In genomic region chr9:119320446-119320845, GRCm38 (mm10) we compare ENCODE assay signal across 10 mouse cellular contexts. TPM values are rescaled to one million over a fixed set of nuclear protein-coding genes. Genes with fewer than 3 reads are reported as not detected.
A peak's percentile ranks its signal among the peaks of the same experiment; 100 is the strongest.
DNase-seq lines count a peak whose midpoint lies in the region; ATAC-seq and TF ChIP-seq lines count a peak whose summit lies in the region.
"Had no signal": no experiment of that assay in that cellular context is flagged by ENCODE, and none has a peak within 500 bp of the region (broad histone marks: within the 10 kb centered on the region; RNA-seq: fewer than 3 reads in every experiment).

No protein-coding gene starts in this region.

- no peaks in the 10 kb centered on the region for H3K9me3 ChIP-seq in heart, embryonic 12.5 days (replicated peaks)
- no peaks in the 10 kb centered on the region for H3K9me3 ChIP-seq in ES-E14 (ENCODE audit: control insufficient read depth, insufficient read depth, low read depth, low read length)
- no peaks in the 10 kb centered on the region for H3K9me3 ChIP-seq in hindbrain, embryonic 10.5 days
- H3K9me3 ChIP-seq in liver, postnatal 0 days (ENCODE audit: low read length), result no peaks in the 10 kb centered on the region

- H3K36me3 ChIP-seq in heart, embryonic 12.5 days, result peaks cover 3% of the 10 kb centered on the region; the same call in 1 of the 2 replicates
- no peaks in the 10 kb centered on the region for H3K36me3 ChIP-seq in ES-E14 (ENCODE audit: control insufficient read depth, insufficient read depth, low read length, poor library complexity, severe bottlenecking)
- H3K36me3 ChIP-seq in hindbrain, embryonic 10.5 days, result peaks cover 4% of the 10 kb centered on the region; the same call in 1 of the 2 replicates
- peaks cover 2% of the 10 kb centered on the region; the same call in 1 of the 2 replicates for H3K36me3 ChIP-seq in liver, postnatal 0 days (replicated peaks; ENCODE audit: insufficient read depth, low read length)

- no peak for TF ChIP-seq EP300 in liver, postnatal 0 days (IDR thresholded peaks at IDR 0.05; ENCODE audit: low read depth)

- H3K4me1 ChIP-seq in heart, embryonic 12.5 days (replicated peaks), result peaks cover 19% of the 10 kb centered on the region
- H3K4me1 ChIP-seq in ES-E14 (ENCODE audit: control insufficient read depth in 2 of 2, insufficient read depth in 2 of 2, low read length in 2 of 2, poor library complexity in 1 of 2), result peaks cover 4 to 7% of the 10 kb centered on the region in 2 experiments; a peak in 2 of 4 replicates
- peaks cover 27% of the 10 kb centered on the region for H3K4me1 ChIP-seq in hindbrain, embryonic 10.5 days (replicated peaks)
- H3K4me1 ChIP-seq in liver, postnatal 0 days (ENCODE audit: insufficient read depth), result peaks cover 13% of the 10 kb centered on the region

- TF ChIP-seq CTCF in liver, postnatal 0 days (IDR thresholded peaks at IDR 0.05; ENCODE audit: low read depth), result no peak

- no peak for ATAC-seq in heart, embryonic 12.5 days (ENCODE audit: insufficient number of reproducible peaks, low FRiP score)
- ATAC-seq in liver, postnatal 0 days, result no peak

- H3K27ac ChIP-seq in heart, embryonic 12.5 days (ENCODE audit: poor library complexity, severe bottlenecking), result no peak overlapping the region
- H3K27ac ChIP-seq in ES-E14 (ENCODE audit: insufficient read depth, low read depth, low read length, poor library complexity, severe bottlenecking), result peak overlapping the region; percentile 71
- H3K27ac ChIP-seq in hindbrain, embryonic 10.5 days, result no peak overlapping the region
- no peak overlapping the region for H3K27ac ChIP-seq in liver, postnatal 0 days (ENCODE audit: low read depth)

- WGBS in heart, embryonic 12.5 days, result 80% methylated on average over 7 of the region's 7 CpGs
- 80% methylated on average over 7 of the region's 7 CpGs for WGBS in hindbrain, embryonic 10.5 days
- WGBS in liver, postnatal 0 days (ENCODE audit: insufficient replicate concordance), result 88% methylated on average over 7 of the region's 7 CpGs

- H3K4me3 ChIP-seq in heart, embryonic 12.5 days, result no peak overlapping the region; the same call in 1 of the 2 replicates
- peak overlapping the region; percentile 78 to 90 for H3K4me3 ChIP-seq in ES-E14 (ENCODE audit: insufficient read depth in 1 of 2, low read depth in 1 of 2, low read length in 2 of 2, poor library complexity in 1 of 2, severe bottlenecking in 1 of 2)
- peak overlapping the region; percentile 95 for H3K4me3 ChIP-seq in hindbrain, embryonic 10.5 days
- H3K4me3 ChIP-seq in liver, postnatal 0 days (ENCODE audit: low read depth, low read length), result no peak overlapping the region

- DNase-seq in heart, adult 18-20 months, result no peak
- DNase-seq in ES-E14 (ENCODE audit: low read depth, low spot score), result no peak
- DNase-seq in hindbrain, embryonic 10.5 days (ENCODE audit: low spot score), result no peak
- no peak for DNase-seq in liver, postnatal 0 days
- no peak for DNase-seq in thymus, postnatal 25 days
- no peak for DNase-seq in T-cell, adult 2 months (ENCODE audit: low spot score)
- DNase-seq in lung, postnatal 4 days, result no peak
- DNase-seq: adrenal gland, adult 8-10 months; lung, adult 18-20 months had no signal

- H3K4me2 ChIP-seq in heart, embryonic 12.5 days, result peak overlapping the region; percentile 96
- peak overlapping the region; percentile 97; the same call in 1 of the 2 replicates for H3K4me2 ChIP-seq in liver, postnatal 0 days (ENCODE audit: low read depth, low read length)

- H3K27me3 ChIP-seq in heart, embryonic 12.5 days (replicated peaks), result no peaks in the 10 kb centered on the region
- H3K27me3 ChIP-seq in hindbrain, embryonic 10.5 days (ENCODE audit: insufficient read depth, poor library complexity, severe bottlenecking), result no peaks in the 10 kb centered on the region
- H3K27me3 ChIP-seq in liver, postnatal 0 days (ENCODE audit: insufficient read depth, low read length), result no peaks in the 10 kb centered on the region

- no peak overlapping the region for H3K9ac ChIP-seq in heart, embryonic 12.5 days
- peak overlapping the region; percentile 89 for H3K9ac ChIP-seq in ES-E14 (ENCODE audit: insufficient read depth, low read depth, low read length, poor library complexity, severe bottlenecking)
- H3K9ac ChIP-seq in liver, postnatal 0 days (replicated peaks), result no peak overlapping the region

- in situ Hi-C loops in ES-E14 (cut with MboI; ENCODE audit: low sequenced_read_pairs in 2 of 2, unreplicated experiment in 2 of 2), result no loop called here

TF ChIP-seq in ES-E14, 5 proteins besides CTCF, POLR2A, EP300 and RAD21:
- TF ChIP-seq ZNF384 (IDR thresholded peaks at IDR 0.05; ENCODE audit: low read depth, low read length) (no peak), CHD2 (IDR thresholded peaks at IDR 0.05; ENCODE audit: low read depth, low read length) (no peak), MAFK (IDR thresholded peaks at IDR 0.05; ENCODE audit: insufficient read depth, low read depth, low read length) (no peak), HCFC1 (IDR thresholded peaks at IDR 0.05; ENCODE audit: borderline replicate concordance, insufficient read depth, low read length) (no peak), ZC3H11A (IDR thresholded peaks at IDR 0.05; ENCODE audit: borderline replicate concordance, low read depth, low read length) (no peak)

RNA-seq across cellular contexts. Expression of gene Oxsr1, which starts 1.8 kb away (rescaled TPM):
- polyA plus RNA-seq in heart, embryonic 12.5 days (2016; fragmentation: Nextera tagmentation; extraction: Ambion mirVana), result 13.5 and 14.9 TPM in 2 replicates
- 10 to 100 TPM; 51.0 to 52.6 TPM for total RNA-seq in heart, adult 18-20 months (2021)
- total RNA-seq in ES-E14 (2012; rRNA removed), result 52.1 and 53.1 TPM in 2 replicates
- 14.3 and 14.7 TPM in 2 replicates for polyA plus RNA-seq in hindbrain, embryonic 10.5 days (2016; fragmentation: Nextera tagmentation; extraction: Ambion mirVana)
- polyA plus RNA-seq in liver, postnatal 0 days (2015; fragmentation: Nextera tagmentation; extraction: Ambion mirVana), result 3.8 and 4.1 TPM in 2 replicates

RNA-seq across cellular contexts. Expression of gene Acaa1a, which starts 19.0 kb away (rescaled TPM):
- polyA plus RNA-seq in heart, embryonic 12.5 days (2016; fragmentation: Nextera tagmentation; extraction: Ambion mirVana), result 82.6 and 85.6 TPM in 2 replicates
- total RNA-seq in heart, adult 18-20 months (2021), result 10 to 100 TPM; 77.1 to 85.3 TPM
- 54.9 and 58.2 TPM in 2 replicates for total RNA-seq in ES-E14 (2012; rRNA removed)
- polyA plus RNA-seq in hindbrain, embryonic 10.5 days (2016; fragmentation: Nextera tagmentation; extraction: Ambion mirVana), result 73.5 and 81.5 TPM in 2 replicates
- 132 and 141 TPM in 2 replicates for polyA plus RNA-seq in liver, postnatal 0 days (2015; fragmentation: Nextera tagmentation; extraction: Ambion mirVana)

RNA-seq across cellular contexts. Expression of gene Myd88, which starts 20.8 kb away (rescaled TPM):
- polyA plus RNA-seq in heart, embryonic 12.5 days (2016; fragmentation: Nextera tagmentation; extraction: Ambion mirVana), result 10.8 and 12.7 TPM in 2 replicates
- total RNA-seq in heart, adult 18-20 months (2021), result 10 to 100 TPM; 12.9 to 13.9 TPM
- 4.2 and 5.4 TPM in 2 replicates for total RNA-seq in ES-E14 (2012; rRNA removed)
- 8.2 and 8.4 TPM in 2 replicates for polyA plus RNA-seq in hindbrain, embryonic 10.5 days (2016; fragmentation: Nextera tagmentation; extraction: Ambion mirVana)
- 15.6 and 16.7 TPM in 2 replicates for polyA plus RNA-seq in liver, postnatal 0 days (2015; fragmentation: Nextera tagmentation; extraction: Ambion mirVana)

RNA-seq across cellular contexts. Expression of gene Xylb, which starts 36.7 kb away (rescaled TPM):
- 1.6 and 2.4 TPM in 2 replicates for polyA plus RNA-seq in heart, embryonic 12.5 days (2016; fragmentation: Nextera tagmentation; extraction: Ambion mirVana)
- total RNA-seq in heart, adult 18-20 months (2021), result under 1 TPM; 0.26 to 0.30 TPM
- total RNA-seq in ES-E14 (2012; rRNA removed), result 3.7 and 6.7 TPM in 2 replicates
- 6.6 and 7.0 TPM in 2 replicates for polyA plus RNA-seq in hindbrain, embryonic 10.5 days (2016; fragmentation: Nextera tagmentation; extraction: Ambion mirVana)
- polyA plus RNA-seq in liver, postnatal 0 days (2015; fragmentation: Nextera tagmentation; extraction: Ambion mirVana), result 8.2 and 9.2 TPM in 2 replicates

RNA-seq across cellular contexts. Expression of gene Slc22a14, which starts 44.9 kb away (rescaled TPM):
- 0.13 TPM in 1 of 2 replicates, not detected in the other for polyA plus RNA-seq in heart, embryonic 12.5 days (2016; fragmentation: Nextera tagmentation; extraction: Ambion mirVana)
- not detected for total RNA-seq in heart, adult 18-20 months (2021)
- 0.45 and 1.1 TPM in 2 replicates for total RNA-seq in ES-E14 (2012; rRNA removed)
- polyA plus RNA-seq in hindbrain, embryonic 10.5 days (2016; fragmentation: Nextera tagmentation; extraction: Ambion mirVana), result 0.10 TPM in 1 of 2 replicates, not detected in the other
- not detected in 2 replicates for polyA plus RNA-seq in liver, postnatal 0 days (2015; fragmentation: Nextera tagmentation; extraction: Ambion mirVana)
- total RNA-seq: adrenal gland, adult 8-10 months had no signal

Comparison
In these comparisons a context has a peak if more than half of its experiments do, and no peak if none do; other contexts are left out.
1. H3K4me3 ChIP-seq: peak in ES-E14 (2 of 2) and hindbrain, embryonic 10.5 days (single experiment); none in heart, embryonic 12.5 days (single experiment) and liver, postnatal 0 days (single experiment).